Mouse (Mus musculus) testis, adult 2 months (tissue): ENCODE data around the gene Mettl26. TPM values are rescaled to one million over a fixed set of nuclear protein-coding genes. Genes with fewer than 3 reads are reported as not detected.

Experiments used
- H3K27ac ChIP-seq: fragments of 200-500 bp; 2 replicates; pipeline ENCODE4 v1.5.1; 2012; ENCODE audit warnings: low read depth, low read length; ENCODE audit not compliant: control insufficient read depth, insufficient read depth
- H3K27me3 ChIP-seq: fragments of 200-500 bp; 2 replicates; pipeline ENCODE4 v1.6.1; 2012; ENCODE audit warnings: mild to moderate bottlenecking, low read length, moderate library complexity; ENCODE audit not compliant: control insufficient read depth, insufficient read depth
- H3K36me3 ChIP-seq: fragments of 200-500 bp; 2 replicates; pipeline ENCODE4 v1.6.1; 2012; ENCODE audit warnings: mild to moderate bottlenecking, low read length; ENCODE audit not compliant: control insufficient read depth, insufficient read depth
- H3K4me1 ChIP-seq: fragments of 200-500 bp; 2 replicates; pipeline ENCODE4 v1.6.1; 2012; ENCODE audit warnings: low read length; ENCODE audit not compliant: control insufficient read depth, insufficient read depth
- H3K4me3 ChIP-seq: fragments of 200-500 bp; 2 replicates; pipeline ENCODE4 v1.5.1; 2012; ENCODE audit warnings: low read depth, mild to moderate bottlenecking, low read length, moderate library complexity, mixed read lengths; ENCODE audit not compliant: control insufficient read depth
- CTCF ChIP-seq: fragments of 200-500 bp; IDR thresholded peaks from 2 replicates; pipeline ENCODE4 v1.5.1; 2012; ENCODE audit warnings: low read depth, mild to moderate bottlenecking, inconsistent platforms, low read length, moderate library complexity; ENCODE audit not compliant: control insufficient read depth, insufficient read depth, insufficient replicate concordance
- POLR2A ChIP-seq: fragments of 200-500 bp; IDR thresholded peaks from 2 replicates; pipeline ENCODE4 v1.6.1; 2012; ENCODE audit warnings: low read depth, mild to moderate bottlenecking, inconsistent platforms, low read length, moderate library complexity; ENCODE audit not compliant: control insufficient read depth
- polyA plus RNA-seq: library from polyadenylated mRNA; depleted of rRNA; stranded (reverse); fragments of >200 nt; gene quantifications from 2 replicates; pipeline ENCODE4 v1.2.3, GENCODE M21; 2012

The Mettl26 gene
- polyA plus RNA-seq, 1 experiment, result 49.8 TPM

- Histone ChIP-seq H3K27ac (no peak overlapping the region), H3K27me3 (no peaks in the 10 kb centered on the region), H3K4me1 (peaks cover 26% of the 10 kb centered on the region), H3K4me3 (no peak overlapping the region), H3K36me3 (no peaks in the 10 kb centered on the region)
- no peak for TF ChIP-seq POLR2A
- no peak for TF ChIP-seq CTCF
These were observed 36.0 kb upstream of the Mettl26 start for GRCm38 (mm10) chr17:25838904-25839303.

- no peak overlapping the region for H3K4me3 ChIP-seq
- peaks cover 19% of the 10 kb centered on the region for H3K4me1 ChIP-seq
- H3K36me3 ChIP-seq, result no peaks in the 10 kb centered on the region
- H3K27me3 ChIP-seq, result no peaks in the 10 kb centered on the region
- no peak for TF ChIP-seq CTCF
- no peak for TF ChIP-seq POLR2A
- no peak overlapping the region for H3K27ac ChIP-seq
These were observed 35.2 kb upstream of the Mettl26 start for GRCm38 (mm10) chr17:25839455-25840235.

DNA sequence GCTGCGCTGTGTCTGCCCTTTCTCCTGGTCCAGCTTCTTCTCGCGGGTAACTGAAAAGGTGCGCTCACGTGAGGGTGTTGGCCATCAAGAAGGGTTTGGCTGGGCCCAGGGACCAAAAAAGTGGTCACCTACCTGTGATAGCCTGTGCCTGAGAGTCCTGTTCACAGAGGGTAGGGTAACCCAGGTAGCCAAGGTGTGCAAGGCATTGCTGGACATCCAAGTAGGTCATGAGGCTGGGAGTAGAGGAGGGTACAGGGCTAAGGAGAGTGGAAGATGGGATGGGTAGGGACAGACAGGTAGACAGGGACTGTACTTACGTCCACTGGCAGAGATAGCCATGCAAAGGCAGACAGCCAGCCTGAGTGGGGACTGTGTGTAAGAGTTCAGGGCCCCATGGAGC, 34.4 kb upstream of the Mettl26 start:
- Histone ChIP-seq H3K36me3 (no peaks in the 10 kb centered on the region), H3K4me1 (peaks cover 22% of the 10 kb centered on the region), H3K4me3 (no peak overlapping the region), H3K27ac (no peak overlapping the region), H3K27me3 (no peaks in the 10 kb centered on the region)
- TF ChIP-seq POLR2A, result no peak
- no peak for TF ChIP-seq CTCF

DNA sequence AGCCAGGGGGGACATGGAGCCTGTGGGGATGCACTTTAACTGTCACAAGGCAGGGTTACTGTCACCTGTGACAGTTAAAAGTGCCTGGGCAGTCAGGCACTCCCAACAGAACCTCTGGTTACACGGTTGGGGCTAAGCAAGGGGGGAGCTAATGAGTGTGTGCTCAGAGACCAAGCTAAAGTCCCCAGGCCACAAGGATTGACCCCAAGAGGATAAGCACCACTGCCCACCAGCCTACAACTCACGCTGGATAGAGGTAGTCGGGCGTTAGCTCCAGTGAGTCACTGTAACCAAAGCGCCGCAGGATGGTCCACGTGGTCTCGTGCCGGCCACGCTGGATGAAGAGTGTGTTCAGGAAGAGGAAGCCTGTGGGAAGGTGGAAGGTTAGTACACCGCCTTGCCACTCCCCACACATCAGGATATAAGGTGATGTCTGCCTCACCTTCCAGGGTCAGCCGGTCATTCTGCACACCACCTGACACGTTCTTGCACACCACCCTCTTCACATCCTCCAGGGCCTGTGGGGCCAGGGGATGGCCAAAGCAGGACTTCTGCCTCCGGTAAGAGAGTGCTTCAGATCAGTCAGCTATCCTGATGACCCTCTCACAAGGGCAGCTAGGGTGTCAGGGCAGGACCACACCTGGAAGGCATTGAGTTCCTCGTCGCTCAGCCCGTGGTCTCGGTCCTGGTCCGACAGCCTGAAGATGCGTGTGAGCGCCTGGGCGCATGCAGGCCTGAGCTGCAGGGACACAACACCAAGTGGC, 33.6 kb upstream of the Mettl26 start, which contains the start of gene Gm20683:
Gm20683 (minus strand) TSS at position 647 of the 764 bp plus-strand sequence.
- peaks cover 18% of the 10 kb centered on the region for H3K4me1 ChIP-seq
- TF ChIP-seq CTCF, result no peak
- TF ChIP-seq POLR2A, result no peak
- no peak within 1 kb of the TSS for H3K4me3 ChIP-seq
- no peaks in the 10 kb centered on the region for H3K36me3 ChIP-seq
- H3K27me3 ChIP-seq, result no peaks in the 10 kb centered on the region
- H3K27ac ChIP-seq, result no peak within 1 kb of the TSS

GRCm38 (mm10) chr17:25842509-25842908, 32.4 kb upstream of the Mettl26 start:
- no peak overlapping the region for H3K27ac ChIP-seq
- H3K4me3 ChIP-seq, result no peak overlapping the region
- H3K27me3 ChIP-seq, result no peaks in the 10 kb centered on the region
- peaks cover 8% of the 10 kb centered on the region for H3K4me1 ChIP-seq
- TF ChIP-seq POLR2A, result no peak
- TF ChIP-seq CTCF, result no peak
- no peaks in the 10 kb centered on the region for H3K36me3 ChIP-seq

DNA sequence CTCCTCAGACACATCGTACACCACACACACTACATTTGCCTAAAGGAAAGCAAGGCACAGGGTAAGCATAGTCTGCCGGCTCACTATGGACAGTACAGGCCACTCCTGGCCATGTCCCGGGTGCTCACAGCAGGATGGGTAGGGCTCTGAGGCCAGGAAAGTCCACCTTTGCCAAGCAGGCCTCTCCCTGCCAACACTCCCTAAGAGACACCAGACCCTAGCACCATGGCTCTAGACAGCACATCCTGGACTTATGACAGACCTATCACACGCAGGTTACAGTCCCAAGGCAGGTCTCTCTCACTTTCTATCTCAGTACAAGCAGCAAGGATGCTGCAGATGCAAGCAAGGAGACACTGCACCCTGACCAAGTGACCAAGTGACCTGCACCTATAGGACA, 31.8 kb upstream of the Mettl26 start:
- no peak for TF ChIP-seq POLR2A
- no peak for TF ChIP-seq CTCF
- Histone ChIP-seq H3K4me1 (peaks cover 5% of the 10 kb centered on the region), H3K27ac (no peak overlapping the region), H3K4me3 (no peak overlapping the region), H3K36me3 (no peaks in the 10 kb centered on the region), H3K27me3 (no peaks in the 10 kb centered on the region)

GRCm38 (mm10) chr17:25843636-25844395, 31.1 kb upstream of the Mettl26 start:
- no peak for TF ChIP-seq CTCF
- TF ChIP-seq POLR2A, result no peak
- H3K4me3 ChIP-seq, result peak overlapping the region; percentile 81
- peak overlapping the region; percentile 55 for H3K27ac ChIP-seq
- no peaks in the 10 kb centered on the region for H3K27me3 ChIP-seq
- H3K36me3 ChIP-seq, result no peaks in the 10 kb centered on the region
- H3K4me1 ChIP-seq, result peaks cover 5% of the 10 kb centered on the region
